Mouse (Mus musculus) midbrain, embryonic 16.5 days (tissue): ENCODE data around the gene Enox1. TPM values are rescaled to one million over a fixed set of nuclear protein-coding genes. Genes with fewer than 3 reads are reported as not detected.

Source experiments
- ATAC-seq: fragments of 200-750 bp; cut with Nextera tagmentation; 2 replicates; pipeline ENCODE4 v1.8.0; 2017; ENCODE audit warnings: moderate TSS enrichment
- H3K27ac ChIP-seq: fragments of 300-500 bp; sonication (generic); 2 replicates; pipeline ENCODE4 v1.5.1; 2014; ENCODE audit warnings: mild to moderate bottlenecking, low read length, mixed read lengths
- H3K27me3 ChIP-seq: fragments of 300-500 bp; sonication (generic); 2 replicates; pipeline ENCODE4 v1.6.1; 2014; ENCODE audit warnings: low read depth, low read length, mixed read lengths; ENCODE audit not compliant: control insufficient read depth, insufficient read depth
- H3K36me3 ChIP-seq: fragments of 300-500 bp; sonication (generic); 2 replicates; pipeline ENCODE4 v1.6.1; 2014; ENCODE audit warnings: mild to moderate bottlenecking, low read length, moderate library complexity, mixed read lengths; ENCODE audit not compliant: control insufficient read depth, insufficient read depth
- H3K4me1 ChIP-seq: fragments of 300-500 bp; sonication (generic); 2 replicates; pipeline ENCODE4 v1.6.1; 2014; ENCODE audit warnings: mild to moderate bottlenecking, low read length, mixed read lengths; ENCODE audit not compliant: control insufficient read depth, insufficient read depth
- H3K4me2 ChIP-seq: fragments of 300-500 bp; sonication (generic); 2 replicates; pipeline ENCODE4 v1.6.1; 2014; ENCODE audit warnings: mild to moderate bottlenecking, low read length, mixed read lengths
- H3K4me3 ChIP-seq: fragments of 300-500 bp; sonication (generic); 2 replicates; pipeline ENCODE4 v1.5.1; 2014; ENCODE audit warnings: low read depth, mild to moderate bottlenecking, low read length, moderate library complexity, mixed read lengths
- H3K9ac ChIP-seq: fragments of 300-500 bp; sonication (generic); 2 replicates; pipeline ENCODE4 v1.6.1; 2014; ENCODE audit warnings: low read depth, low read length, mixed read lengths
- H3K9me3 ChIP-seq: fragments of 300-500 bp; sonication (generic); replicated peaks from 2 replicates; pipeline ENCODE4 v1.6.1; 2014; ENCODE audit warnings: mild to moderate bottlenecking, low read length, mixed read lengths; ENCODE audit not compliant: control insufficient read depth, poor library complexity, severe bottlenecking
- WGBS: fragments of 180-500 bp; shearing (Covaris S2); extraction: QIAGEN DNeasy Blood & Tissue Kit; methylation state at CpG from one replicate; pipeline ENCODE4 v1.1.7; 2014; 5-methylcytosine and 5-hydroxymethylcytosine counted together
- polyA plus RNA-seq: library from polyadenylated mRNA; unstranded; fragments of >200 nt; fragmentation: Nextera tagmentation; extraction: Ambion mirVana; gene quantifications from 2 replicates; pipeline ENCODE4 v1.2.1, GENCODE M21; 2015

Gene Enox1
- polyA plus RNA-seq, 1 experiment from 2014 or later: 42.8 TPM

DNA sequence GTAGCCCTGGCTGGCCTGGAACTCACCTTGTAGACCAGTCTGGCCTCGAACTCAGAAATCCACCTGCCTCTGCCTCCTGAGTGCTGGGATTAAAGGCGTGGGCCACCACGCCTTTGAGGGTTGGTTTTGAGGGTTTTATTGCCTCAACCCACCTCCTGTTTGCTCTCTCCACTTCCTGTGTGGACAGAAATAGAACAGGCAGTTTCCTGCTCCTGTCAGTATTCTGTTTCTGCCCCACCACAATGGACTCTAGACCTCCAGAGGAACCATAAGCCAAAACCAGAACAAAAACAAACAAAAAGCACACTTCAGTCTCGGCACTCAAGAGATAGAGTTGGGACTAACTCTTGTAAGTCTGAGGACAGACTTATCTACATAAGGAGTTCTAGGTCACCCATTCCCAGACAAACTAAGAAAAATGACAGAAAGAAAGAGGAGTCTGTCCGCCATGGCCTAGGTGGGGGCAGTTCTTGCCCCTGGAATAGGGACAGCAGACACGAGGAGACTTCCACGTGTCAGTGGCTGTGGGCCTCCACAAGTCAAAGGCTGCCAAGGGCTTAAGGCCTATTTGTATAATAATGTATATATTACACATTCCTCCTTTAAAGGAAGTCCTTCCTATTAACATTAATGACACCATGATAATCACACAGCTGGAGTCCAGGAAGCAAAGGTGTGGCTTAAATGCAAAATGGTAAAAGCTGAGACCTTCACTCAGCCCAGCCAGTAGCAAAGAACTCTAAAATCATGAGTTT, 362.6 kb downstream of the Enox1 start:
- peaks cover under 1% of the 10 kb centered on the region; the same call in 1 of the 2 replicates for H3K4me1 ChIP-seq
- H3K36me3 ChIP-seq: no peaks in the 10 kb centered on the region
- no peaks in the 10 kb centered on the region for H3K27me3 ChIP-seq
- no peak for ATAC-seq
- WGBS: 74% methylated on average over 7 of the region's 7 CpGs
- H3K4me2 ChIP-seq: no peak overlapping the region
- no peak overlapping the region for H3K9ac ChIP-seq
- H3K27ac ChIP-seq: no peak overlapping the region
- no peaks in the 10 kb centered on the region for H3K9me3 ChIP-seq
- no peak overlapping the region for H3K4me3 ChIP-seq

DNA sequence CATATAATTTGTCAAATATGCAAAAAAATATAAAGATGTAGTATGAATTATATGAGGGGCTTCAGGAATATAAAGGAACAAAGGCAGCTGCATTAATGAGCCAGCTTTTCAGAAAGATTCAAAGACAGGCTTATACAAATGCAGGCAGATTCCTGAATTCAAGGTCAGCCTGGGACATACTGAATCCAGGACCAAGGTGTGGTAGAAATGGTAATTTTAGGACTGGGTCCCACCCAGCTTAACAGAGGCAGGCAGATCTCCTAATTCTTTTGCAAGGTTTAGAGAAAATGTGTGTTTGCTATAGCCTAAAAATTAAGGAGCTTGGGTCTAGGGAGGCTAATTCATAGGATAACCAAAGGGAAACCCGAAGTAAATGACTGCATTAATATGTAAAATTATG, 363.1 kb downstream of the Enox1 start:
- H3K9ac ChIP-seq: no peak overlapping the region
- H3K4me1 ChIP-seq: peaks cover 3% of the 10 kb centered on the region; the same call in 1 of the 2 replicates
- no peak overlapping the region for H3K27ac ChIP-seq
- ATAC-seq: no peak
- 84% methylated on average over 1 of the region's 1 CpGs for WGBS
- no peak overlapping the region for H3K4me2 ChIP-seq
- no peak overlapping the region for H3K4me3 ChIP-seq
- H3K9me3 ChIP-seq: no peaks in the 10 kb centered on the region
- no peaks in the 10 kb centered on the region for H3K36me3 ChIP-seq
- H3K27me3 ChIP-seq: no peaks in the 10 kb centered on the region

DNA sequence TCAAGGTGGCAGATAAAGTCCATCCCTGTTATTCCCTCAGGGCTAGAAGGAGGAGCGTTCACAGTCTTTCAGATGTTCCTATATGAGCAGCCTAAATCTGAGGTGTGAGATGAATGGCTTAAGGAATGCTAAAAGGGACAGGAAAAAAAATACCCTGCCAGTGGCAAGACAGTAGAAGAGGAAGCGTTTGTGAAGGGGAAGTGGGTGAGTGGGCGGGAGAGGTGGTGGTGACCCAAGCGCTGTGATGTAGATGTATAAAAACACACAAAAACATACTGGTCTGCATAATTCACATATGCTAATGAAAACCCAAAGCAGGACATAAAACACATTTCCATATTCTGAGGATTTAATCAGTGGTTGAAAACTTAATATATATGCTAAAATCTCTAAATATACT, 367.7 kb downstream of the Enox1 start:
- 82% methylated on average over 4 of the region's 4 CpGs for WGBS
- H3K4me1 ChIP-seq: peaks cover 3% of the 10 kb centered on the region; the same call in 1 of the 2 replicates
- no peak for ATAC-seq
- H3K9ac ChIP-seq: no peak overlapping the region
- no peak overlapping the region for H3K27ac ChIP-seq
- H3K36me3 ChIP-seq: no peaks in the 10 kb centered on the region
- H3K4me3 ChIP-seq: no peak overlapping the region
- H3K9me3 ChIP-seq: 0 out of 2 replicates have a peak, but pooled peaks cover 3% of the 10 kb centered on the region
- H3K4me2 ChIP-seq: no peak overlapping the region
- H3K27me3 ChIP-seq: no peaks in the 10 kb centered on the region

DNA sequence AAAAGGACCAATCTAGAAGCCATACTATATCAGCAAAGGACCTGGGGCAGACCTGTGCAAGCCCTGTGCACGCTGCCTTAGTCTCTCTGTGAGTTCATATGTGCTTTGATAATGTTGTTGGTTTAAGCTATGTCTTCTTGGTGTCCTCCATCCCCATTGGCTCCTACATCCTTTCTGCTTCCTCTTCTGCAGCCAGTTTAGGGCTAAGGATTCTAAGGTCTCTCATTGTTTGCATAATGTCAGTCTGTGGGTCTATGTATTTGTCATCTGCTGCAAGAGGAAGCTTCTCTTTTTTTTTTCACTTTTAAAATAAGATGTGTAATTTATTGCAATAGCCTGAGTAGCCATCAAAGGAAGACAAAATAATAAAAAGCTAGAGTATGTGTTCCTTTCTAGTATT, 369.7 kb downstream of the Enox1 start:
- Histone ChIP-seq H3K4me2 (no peak overlapping the region), H3K27ac (no peak overlapping the region), H3K4me1 (peaks cover 3% of the 10 kb centered on the region; the same call in 1 of the 2 replicates), H3K36me3 (no peaks in the 10 kb centered on the region), H3K9ac (no peak overlapping the region), H3K27me3 (no peaks in the 10 kb centered on the region), H3K9me3 (0 out of 2 replicates have a peak, but pooled peaks cover 3% of the 10 kb centered on the region), H3K4me3 (no peak overlapping the region)
- ATAC-seq: no peak
- 94% methylated on average over 1 of the region's 1 CpGs for WGBS

DNA sequence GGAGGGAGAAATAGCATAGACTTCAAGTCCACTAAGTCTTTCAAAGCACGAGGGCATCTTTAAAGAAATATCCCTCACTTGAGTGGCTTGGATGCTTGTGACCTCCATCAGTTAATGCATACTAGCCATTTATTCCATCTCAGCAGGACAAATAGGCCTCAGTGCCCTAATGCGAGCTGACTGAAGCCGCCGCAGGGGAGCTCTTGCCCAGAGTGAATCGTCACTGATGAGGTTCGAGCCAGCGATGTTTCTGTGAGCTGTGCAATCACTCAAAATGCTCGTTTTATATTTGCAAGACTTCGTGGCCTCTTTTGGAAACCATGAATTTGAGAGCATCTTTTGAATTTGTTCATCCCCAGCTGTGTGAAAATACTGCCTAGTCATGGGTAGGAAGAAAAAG, 372.6 kb downstream of the Enox1 start:
- peaks cover 2% of the 10 kb centered on the region; the same call in 1 of the 2 replicates for H3K4me1 ChIP-seq
- WGBS: 57% methylated on average over 9 of the region's 9 CpGs
- 0 out of 2 replicates have a peak, but pooled peaks cover 3% of the 10 kb centered on the region for H3K9me3 ChIP-seq
- H3K36me3 ChIP-seq: no peaks in the 10 kb centered on the region
- no peak overlapping the region for H3K27ac ChIP-seq
- H3K27me3 ChIP-seq: no peaks in the 10 kb centered on the region
- no peak overlapping the region for H3K9ac ChIP-seq
- no peak for ATAC-seq
- H3K4me2 ChIP-seq: no peak overlapping the region
- H3K4me3 ChIP-seq: no peak overlapping the region

DNA sequence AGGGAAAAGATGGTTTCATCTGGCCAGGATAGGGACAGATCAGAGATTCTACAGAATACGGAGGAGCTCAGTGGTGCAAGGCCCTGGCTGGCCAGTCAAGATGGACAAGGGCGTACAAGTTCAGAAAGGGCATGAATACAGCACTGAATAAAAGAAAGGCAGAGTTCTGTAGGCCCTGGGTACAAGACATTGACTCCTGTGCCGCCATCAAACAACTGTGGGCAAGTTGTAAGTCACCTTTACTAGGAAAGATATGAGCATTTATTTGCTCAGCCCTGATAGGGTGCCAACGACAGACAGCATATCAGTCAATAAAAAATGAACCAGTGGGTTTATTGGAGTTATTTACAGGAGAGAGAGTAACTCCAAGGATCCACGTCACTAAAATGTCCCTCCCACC, 373.1 kb downstream of the Enox1 start:
- no peak for ATAC-seq
- 82% methylated on average over 5 of the region's 5 CpGs for WGBS
- H3K27ac ChIP-seq: no peak overlapping the region
- no peaks in the 10 kb centered on the region for H3K36me3 ChIP-seq
- no peak overlapping the region for H3K4me2 ChIP-seq
- 0 out of 2 replicates have a peak, but pooled peaks cover 3% of the 10 kb centered on the region for H3K9me3 ChIP-seq
- no peaks in the 10 kb centered on the region for H3K4me1 ChIP-seq
- no peaks in the 10 kb centered on the region for H3K27me3 ChIP-seq
- H3K9ac ChIP-seq: no peak overlapping the region
- H3K4me3 ChIP-seq: no peak overlapping the region

DNA sequence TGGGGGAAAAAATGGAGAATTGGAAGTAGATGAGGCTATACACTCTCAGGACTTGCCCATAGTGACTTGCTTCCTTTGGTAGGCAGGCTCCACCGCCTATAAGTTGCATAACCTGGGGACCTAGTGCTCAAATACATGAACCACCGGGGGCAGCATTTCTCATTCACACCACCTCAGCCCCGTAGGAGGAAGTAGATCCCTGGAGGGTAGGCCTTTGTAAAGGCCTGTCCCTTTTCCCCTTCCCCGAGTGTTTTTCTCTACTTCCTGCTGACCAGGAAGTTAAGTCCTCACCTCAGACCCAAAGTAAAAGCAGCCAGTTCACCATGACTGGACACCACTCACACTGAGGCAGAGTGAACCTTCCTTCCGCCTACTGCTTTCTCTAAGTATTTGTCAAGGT, 377.1 kb downstream of the Enox1 start:
- Histone ChIP-seq H3K36me3 (no peaks in the 10 kb centered on the region), H3K9me3 (no peaks in the 10 kb centered on the region), H3K9ac (no peak overlapping the region), H3K4me2 (no peak overlapping the region), H3K27me3 (no peaks in the 10 kb centered on the region), H3K27ac (no peak overlapping the region), H3K4me3 (no peak overlapping the region), H3K4me1 (no peaks in the 10 kb centered on the region)
- ATAC-seq: no peak
- WGBS: 78% methylated on average over 5 of the region's 5 CpGs

DNA sequence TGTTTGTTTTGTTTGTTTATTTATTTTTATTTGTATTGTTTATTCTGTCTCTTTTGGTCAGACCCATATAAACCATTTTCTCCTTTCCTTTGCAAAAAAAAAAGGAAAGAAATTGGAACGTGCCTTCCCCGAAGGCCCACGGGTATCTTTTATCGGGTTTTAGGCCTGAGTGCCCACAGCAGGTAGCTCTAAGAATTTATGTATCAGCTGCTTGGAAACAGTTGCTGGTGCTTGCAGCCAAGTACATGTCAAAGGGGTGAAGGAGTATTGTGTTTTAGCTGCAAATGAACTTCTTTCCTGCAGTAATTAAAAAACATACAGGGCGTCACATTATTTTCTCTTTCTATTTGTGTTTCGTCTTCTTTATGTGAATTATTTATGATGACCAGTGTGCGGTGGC, 377.6 kb downstream of the Enox1 start:
- 63% methylated on average over 7 of the region's 7 CpGs for WGBS

DNA sequence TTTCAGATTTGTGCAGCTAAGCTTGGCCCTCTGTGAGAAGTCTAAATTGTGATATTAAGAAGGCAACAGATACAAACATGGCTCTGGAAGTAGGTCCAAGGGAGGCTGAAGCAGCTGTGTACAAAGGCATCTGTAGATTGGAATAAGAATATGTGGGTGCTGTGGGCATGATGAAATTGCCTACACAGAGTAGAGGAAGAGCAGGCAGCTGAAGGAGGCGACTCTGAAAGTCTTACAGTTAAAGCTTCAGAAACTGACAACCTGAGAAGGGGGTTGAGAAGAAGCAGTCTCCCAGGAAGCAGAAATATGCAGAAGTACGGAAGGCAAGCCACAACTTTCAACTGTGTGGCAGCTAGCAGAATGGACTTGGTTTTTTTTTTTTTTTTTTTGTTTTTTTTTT, 380.0 kb downstream of the Enox1 start:
- Histone ChIP-seq H3K36me3 (no peaks in the 10 kb centered on the region), H3K4me2 (no peak overlapping the region), H3K4me1 (no peaks in the 10 kb centered on the region), H3K27me3 (no peaks in the 10 kb centered on the region), H3K4me3 (no peak overlapping the region), H3K9me3 (no peaks in the 10 kb centered on the region), H3K27ac (no peak overlapping the region), H3K9ac (no peak overlapping the region)
- no peak for ATAC-seq
- 84% methylated on average over 2 of the region's 2 CpGs for WGBS

More for the DNA sequence above, 377.6 kb downstream of the Enox1 start:
- Histone ChIP-seq H3K4me2 (no peak overlapping the region), H3K36me3 (no peaks in the 10 kb centered on the region), H3K27ac (no peak overlapping the region), H3K4me1 (no peaks in the 10 kb centered on the region), H3K9me3 (no peaks in the 10 kb centered on the region), H3K9ac (no peak overlapping the region), H3K4me3 (no peak overlapping the region), H3K27me3 (no peaks in the 10 kb centered on the region)
- no peak for ATAC-seq
